Mouse (Mus musculus) lung, embryonic 16.5 days (tissue): ENCODE data around the gene Cdc14a. TPM values are rescaled to one million over a fixed set of nuclear protein-coding genes. Genes with fewer than 3 reads are reported as not detected.

Source experiments
- ATAC-seq: fragments of 200-750 bp; cut with Nextera tagmentation; 2 replicates; pipeline ENCODE4 v1.8.0; 2017; ENCODE audit warnings: low read depth, mild to moderate bottlenecking, moderate library complexity
- H3K27ac ChIP-seq: fragments of 300-500 bp; sonication (generic); 2 replicates; pipeline ENCODE4 v1.5.1; 2014; ENCODE audit warnings: mild to moderate bottlenecking, control low read depth, low read length
- H3K27me3 ChIP-seq: fragments of 300-500 bp; sonication (generic); 2 replicates; pipeline ENCODE4 v1.6.1; 2014; ENCODE audit warnings: low read depth, low read length, mixed read lengths; ENCODE audit not compliant: control insufficient read depth, insufficient read depth
- H3K36me3 ChIP-seq: fragments of 300-500 bp; sonication (generic); 2 replicates; pipeline ENCODE4 v1.6.1; 2014; ENCODE audit warnings: low read length; ENCODE audit not compliant: control insufficient read depth, insufficient read depth
- H3K4me1 ChIP-seq: fragments of 300-500 bp; sonication (generic); replicated peaks from 2 replicates; pipeline ENCODE4 v1.6.1; 2014; ENCODE audit warnings: low read length, mixed read lengths; ENCODE audit not compliant: control insufficient read depth, insufficient read depth
- H3K4me2 ChIP-seq: fragments of 300-500 bp; sonication (generic); 2 replicates; pipeline ENCODE4 v1.6.1; 2014; ENCODE audit warnings: low read depth, low read length, control low read depth
- H3K4me3 ChIP-seq: fragments of 300-500 bp; sonication (generic); 2 replicates; pipeline ENCODE4 v1.5.1; 2014; ENCODE audit warnings: mild to moderate bottlenecking, low read length, control low read depth
- H3K9ac ChIP-seq: fragments of 300-500 bp; sonication (generic); 2 replicates; pipeline ENCODE4 v1.6.1; 2014; ENCODE audit warnings: low read length, control low read depth
- H3K9me3 ChIP-seq: fragments of 300-500 bp; sonication (generic); 2 replicates; pipeline ENCODE4 v1.6.1; 2016; ENCODE audit warnings: low read length; ENCODE audit not compliant: control insufficient read depth
- WGBS: fragments of 180-500 bp; shearing (Covaris S2); extraction: QIAGEN DNeasy Blood & Tissue Kit; methylation state at CpG from one replicate; pipeline ENCODE4 v1.1.7; 2014; 5-methylcytosine and 5-hydroxymethylcytosine counted together
- polyA plus RNA-seq: library from polyadenylated mRNA; unstranded; fragments of >200 nt; fragmentation: Nextera tagmentation; extraction: Ambion mirVana; gene quantifications from 2 replicates; pipeline ENCODE4 v1.2.1, GENCODE M21; 2015

The Cdc14a gene
- polyA plus RNA-seq, 1 experiment from 2014 or later: 6.8 TPM

DNA sequence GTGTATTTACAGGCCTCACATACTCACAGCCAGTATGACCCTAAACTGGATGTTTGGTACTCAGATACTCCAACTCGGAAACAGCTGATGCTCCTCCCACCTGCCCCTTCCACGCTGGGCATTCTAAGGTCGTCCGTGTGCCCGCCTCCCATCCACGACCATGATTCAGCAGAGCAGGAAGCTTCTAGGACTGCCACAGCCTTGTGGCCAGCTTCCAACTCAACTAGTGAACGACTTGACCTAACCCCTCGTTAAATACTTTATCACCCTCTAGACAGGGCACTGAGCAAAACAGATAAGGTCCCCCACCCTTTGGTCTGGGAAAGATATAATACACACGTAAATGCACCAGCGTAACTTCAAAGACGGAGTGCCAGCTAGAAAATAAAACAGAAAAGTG lies 35.0 kb downstream of the Cdc14a start:
- Histone ChIP-seq H3K9me3 (no peaks in the 10 kb centered on the region), H3K27me3 (no peaks in the 10 kb centered on the region), H3K36me3 (peaks cover 2% of the 10 kb centered on the region; the same call in 1 of the 2 replicates), H3K4me2 (no peak overlapping the region), H3K4me1 (0 out of 2 replicates have a peak, but pooled peaks cover 2% of the 10 kb centered on the region), H3K4me3 (no peak overlapping the region), H3K27ac (no peak overlapping the region), H3K9ac (no peak overlapping the region)
- WGBS: 34% methylated on average over 11 of the region's 11 CpGs
- ATAC-seq: no peak

GRCm38 (mm10) chr3:116386886-116387285 lies 36.9 kb downstream of the Cdc14a start:
- Histone ChIP-seq H3K4me3 (no peak overlapping the region), H3K9ac (no peak overlapping the region), H3K9me3 (no peaks in the 10 kb centered on the region), H3K4me1 (0 out of 2 replicates have a peak, but pooled peaks cover 2% of the 10 kb centered on the region), H3K27ac (no peak overlapping the region), H3K27me3 (no peaks in the 10 kb centered on the region), H3K4me2 (no peak overlapping the region), H3K36me3 (no peaks in the 10 kb centered on the region)
- no peak for ATAC-seq

GRCm38 (mm10) chr3:116386342-116386741 lies 37.5 kb downstream of the Cdc14a start:
- Histone ChIP-seq H3K9me3 (no peaks in the 10 kb centered on the region), H3K4me2 (no peak overlapping the region), H3K9ac (no peak overlapping the region), H3K4me1 (0 out of 2 replicates have a peak, but pooled peaks cover 2% of the 10 kb centered on the region), H3K27me3 (no peaks in the 10 kb centered on the region), H3K27ac (no peak overlapping the region), H3K4me3 (no peak overlapping the region), H3K36me3 (no peaks in the 10 kb centered on the region)
- 64% methylated on average over 6 of the region's 6 CpGs for WGBS
- no peak for ATAC-seq

- Histone ChIP-seq H3K4me2 (no peak overlapping the region), H3K9ac (no peak overlapping the region), H3K4me3 (no peak overlapping the region), H3K27ac (peak overlapping the region; percentile 37; the same call in 1 of the 2 replicates), H3K4me1 (0 out of 2 replicates have a peak, but pooled peaks cover 2% of the 10 kb centered on the region), H3K36me3 (no peaks in the 10 kb centered on the region), H3K9me3 (no peaks in the 10 kb centered on the region), H3K27me3 (no peaks in the 10 kb centered on the region)
- ATAC-seq: no peak
- 58% methylated on average over 7 of the region's 7 CpGs for WGBS
These were observed 39.5 kb downstream of the Cdc14a start for GRCm38 (mm10) chr3:116384319-116384718.

DNA sequence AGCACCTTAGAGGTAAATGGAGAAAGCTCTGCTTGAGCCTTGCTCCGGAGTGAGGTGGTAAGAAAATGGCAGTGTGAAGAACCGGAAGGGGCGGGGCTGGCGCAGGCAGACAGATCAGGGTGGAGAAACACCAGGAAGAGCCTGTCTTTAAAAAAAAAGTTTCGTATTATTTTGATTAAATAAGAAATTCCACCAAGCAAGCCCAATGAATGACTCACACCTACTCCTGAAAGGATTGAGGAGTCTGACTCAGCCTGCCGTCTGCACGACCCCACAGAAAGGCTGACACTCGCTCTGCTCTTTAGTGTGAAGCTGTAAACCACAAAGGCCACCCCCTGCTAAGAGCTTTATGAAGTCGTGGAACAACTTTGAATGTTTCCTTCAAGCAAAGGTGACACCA lies 43.5 kb downstream of the Cdc14a start:
- Histone ChIP-seq H3K36me3 (no peaks in the 10 kb centered on the region), H3K9me3 (no peaks in the 10 kb centered on the region), H3K27me3 (no peaks in the 10 kb centered on the region), H3K4me2 (no peak overlapping the region), H3K4me3 (no peak overlapping the region), H3K9ac (no peak overlapping the region), H3K4me1 (no peaks in the 10 kb centered on the region), H3K27ac (no peak overlapping the region)
- ATAC-seq: no peak
- WGBS: 57% methylated on average over 9 of the region's 9 CpGs

- Histone ChIP-seq H3K4me3 (no peak overlapping the region), H3K4me1 (no peaks in the 10 kb centered on the region), H3K27me3 (no peaks in the 10 kb centered on the region), H3K9me3 (no peaks in the 10 kb centered on the region), H3K4me2 (no peak overlapping the region), H3K36me3 (no peaks in the 10 kb centered on the region), H3K9ac (no peak overlapping the region), H3K27ac (no peak overlapping the region)
- ATAC-seq: no peak
- WGBS: 59% methylated on average over 2 of the region's 2 CpGs
These were observed 48.4 kb downstream of the Cdc14a start for GRCm38 (mm10) chr3:116375442-116375841.

DNA sequence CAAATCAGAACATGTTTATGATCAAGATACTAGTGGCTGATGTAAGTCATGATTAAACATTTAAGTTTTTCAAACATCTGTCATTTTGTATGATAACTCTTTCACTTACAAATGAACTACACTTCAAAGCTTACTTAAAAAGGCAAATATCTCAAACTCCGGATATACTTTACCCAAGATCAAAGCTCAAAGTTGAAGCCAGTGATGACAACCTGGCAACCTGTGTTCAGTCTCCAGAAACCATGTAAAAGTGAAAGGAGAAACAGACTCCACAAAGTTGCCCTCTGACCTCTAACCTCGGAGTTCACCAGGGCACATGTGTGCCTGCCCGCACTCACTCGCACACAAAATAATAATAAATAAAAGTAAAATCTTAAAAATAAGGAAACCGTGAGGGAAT lies 49.3 kb downstream of the Cdc14a start:
- H3K4me1 ChIP-seq: no peaks in the 10 kb centered on the region
- no peak overlapping the region for H3K4me3 ChIP-seq
- no peaks in the 10 kb centered on the region for H3K9me3 ChIP-seq
- H3K9ac ChIP-seq: no peak overlapping the region
- H3K27ac ChIP-seq: no peak overlapping the region
- H3K36me3 ChIP-seq: no peaks in the 10 kb centered on the region
- no peaks in the 10 kb centered on the region for H3K27me3 ChIP-seq
- 49% methylated on average over 5 of the region's 5 CpGs for whole genome bisulfite sequencing
- no peak for ATAC-seq
- no peak overlapping the region for H3K4me2 ChIP-seq

DNA sequence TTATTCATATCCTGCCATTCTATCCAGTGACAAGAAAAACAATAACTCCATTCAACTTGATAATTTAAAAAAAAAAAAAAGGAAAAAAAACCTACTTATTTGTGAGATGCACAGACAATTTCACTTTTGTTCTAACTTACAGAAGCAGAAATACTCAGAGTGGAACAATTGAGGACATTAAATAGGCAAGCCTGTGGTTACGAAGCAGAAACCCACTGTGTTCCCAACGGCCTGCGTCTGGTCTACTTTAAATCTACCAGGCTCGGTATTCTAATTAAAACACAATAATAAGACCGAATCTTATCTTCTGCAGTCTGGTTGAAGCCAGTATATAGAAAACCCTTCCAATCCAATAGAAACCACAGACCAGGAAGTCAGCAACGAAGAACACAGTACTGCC lies 50.6 kb downstream of the Cdc14a start:
- WGBS: 91% methylated on average over 6 of the region's 6 CpGs
- ATAC-seq: no peak
- H3K4me3 ChIP-seq: no peak overlapping the region
- H3K9me3 ChIP-seq: no peaks in the 10 kb centered on the region
- H3K9ac ChIP-seq: no peak overlapping the region
- H3K4me2 ChIP-seq: no peak overlapping the region
- no peaks in the 10 kb centered on the region for H3K27me3 ChIP-seq
- no peaks in the 10 kb centered on the region for H3K4me1 ChIP-seq
- no peaks in the 10 kb centered on the region for H3K36me3 ChIP-seq
- H3K27ac ChIP-seq: no peak overlapping the region

GRCm38 (mm10) chr3:116368868-116369437 lies 54.9 kb downstream of the Cdc14a start:
- H3K4me3 ChIP-seq: no peak overlapping the region

GRCm38 (mm10) chr3:116366125-116366524 lies 57.7 kb downstream of the Cdc14a start:
- H3K27me3 ChIP-seq: no peaks in the 10 kb centered on the region
- no peak overlapping the region for H3K9ac ChIP-seq
- H3K27ac ChIP-seq: no peak overlapping the region
- H3K4me3 ChIP-seq: no peak overlapping the region
- H3K4me2 ChIP-seq: no peak overlapping the region
- 84% methylated on average over 2 of the region's 2 CpGs for WGBS
- no peak for ATAC-seq
- no peaks in the 10 kb centered on the region for H3K4me1 ChIP-seq
- H3K36me3 ChIP-seq: no peaks in the 10 kb centered on the region
- no peaks in the 10 kb centered on the region for H3K9me3 ChIP-seq

More at GRCm38 (mm10) chr3:116368868-116369437, 54.9 kb downstream of the Cdc14a start:
- no peak for ATAC-seq
- no peaks in the 10 kb centered on the region for H3K9me3 ChIP-seq
- no peak overlapping the region for H3K27ac ChIP-seq
- no peak overlapping the region for H3K9ac ChIP-seq
- no peaks in the 10 kb centered on the region for H3K36me3 ChIP-seq
- no peaks in the 10 kb centered on the region for H3K27me3 ChIP-seq
- whole genome bisulfite sequencing: 54% methylated on average over 4 of the region's 4 CpGs
- H3K4me2 ChIP-seq: no peak overlapping the region
- no peaks in the 10 kb centered on the region for H3K4me1 ChIP-seq
